Mouse (Mus musculus) MEL (cell line): Measurements from ENCODE around the gene Clcn3. TPM values are rescaled to one million over a fixed set of nuclear protein-coding genes. Genes with fewer than 3 reads are reported as not detected.
A peak's percentile ranks its signal among the peaks of the same experiment; 100 is the strongest.

ENCODE experiments used
- BHLHE40 ChIP-seq: IDR thresholded peaks from 2 replicates; pipeline ENCODE4 v1.6.1; 2012; ENCODE audit warnings: low read depth, mild to moderate bottlenecking, inconsistent platforms, low read length, improper control_type of control experiment, borderline replicate concordance
- CHD1 ChIP-seq: IDR thresholded peaks from 2 replicates; pipeline ENCODE4 v1.6.1; 2012; ENCODE audit warnings: low read depth, mild to moderate bottlenecking, inconsistent platforms, low read length, improper control_type of control experiment
- CHD2 ChIP-seq: IDR thresholded peaks from 2 replicates; pipeline ENCODE4 v1.6.1; 2011; ENCODE audit warnings: low read length, improper control_type of control experiment
- CTCF ChIP-seq, 3 experiments: IDR thresholded peaks in 2 of 3; conservative IDR thresholded peaks in 1 of 3; 2 replicates each; pipeline ENCODE4 v1.5.1; 2011 to 2012; ENCODE audit warnings: low read length in 3 of 3, low read depth in 2 of 3, mild to moderate bottlenecking in 2 of 3, improper control_type of control experiment in 1 of 3, inconsistent platforms in 1 of 3, mixed read lengths in 1 of 3, moderate library complexity in 1 of 3; ENCODE audit not compliant: control insufficient read depth in 1 of 3, insufficient read depth in 1 of 3, poor library complexity in 1 of 3, severe bottlenecking in 1 of 3
- E2F4 ChIP-seq: IDR thresholded peaks from 2 replicates; pipeline ENCODE4 v1.6.1; 2011; ENCODE audit warnings: low read depth, low read length, improper control_type of control experiment, borderline replicate concordance
- ELF1 ChIP-seq: IDR thresholded peaks from 2 replicates; pipeline ENCODE4 v1.6.1; 2014; ENCODE audit warnings: low read depth, mild to moderate bottlenecking, inconsistent platforms, low read length, improper control_type of control experiment, moderate library complexity
- ETS1 ChIP-seq: IDR thresholded peaks from 2 replicates; pipeline ENCODE4 v1.6.1; 2012; ENCODE audit warnings: low read depth, mild to moderate bottlenecking, inconsistent platforms, low read length, improper control_type of control experiment, moderate library complexity
- GABPA ChIP-seq: IDR thresholded peaks from 2 replicates; pipeline ENCODE4 v1.6.1; 2012; ENCODE audit warnings: low read depth, mild to moderate bottlenecking, inconsistent platforms, low read length, improper control_type of control experiment, moderate library complexity
- GATA1 ChIP-seq: IDR thresholded peaks from 2 replicates; pipeline ENCODE4 v1.6.1; 2011; ENCODE audit warnings: low read depth, low read length, improper control_type of control experiment
- JUND ChIP-seq: IDR thresholded peaks from 2 replicates; pipeline ENCODE4 v1.6.1; 2011; ENCODE audit warnings: low read depth, mild to moderate bottlenecking, improper control_type of control experiment, low read length
- KAT2A ChIP-seq: conservative IDR thresholded peaks from 2 replicates; pipeline ENCODE4 v1.6.1; 2012; ENCODE audit warnings: low read depth, low read length, improper control_type of control experiment, inconsistent platforms
- MAFK ChIP-seq: IDR thresholded peaks from 2 replicates; pipeline ENCODE4 v1.6.1; 2011; ENCODE audit warnings: low read depth, mild to moderate bottlenecking, low read length, improper control_type of control experiment, borderline replicate concordance
- MAX ChIP-seq: IDR thresholded peaks from 2 replicates; pipeline ENCODE4 v1.6.1; 2011; ENCODE audit warnings: low read length, improper control_type of control experiment
- MEF2A ChIP-seq: IDR thresholded peaks from 2 replicates; pipeline ENCODE4 v1.6.1; 2014; ENCODE audit warnings: low read depth, mild to moderate bottlenecking, inconsistent platforms, low read length, improper control_type of control experiment; ENCODE audit not compliant: poor library complexity, insufficient replicate concordance, severe bottlenecking; ENCODE audit errors: extremely low read depth
- MYB ChIP-seq: IDR thresholded peaks from 2 replicates; pipeline ENCODE4 v1.6.1; 2011; ENCODE audit warnings: mild to moderate bottlenecking, low read depth, low read length, improper control_type of control experiment
- NELFE ChIP-seq: IDR thresholded peaks from 2 replicates; pipeline ENCODE4 v1.6.1; 2011; ENCODE audit warnings: low read depth, low read length, improper control_type of control experiment
- POLR2A ChIP-seq, 2 experiments: IDR thresholded peaks; 2 replicates each; pipeline ENCODE4 v1.6.1; 2011 to 2012; ENCODE audit warnings: low read length in 2 of 2, mild to moderate bottlenecking in 2 of 2, control low read depth in 1 of 2, improper control_type of control experiment in 1 of 2, low read depth in 1 of 2, moderate library complexity in 1 of 2; ENCODE audit not compliant: control insufficient read depth in 1 of 2, insufficient read depth in 1 of 2, poor library complexity in 1 of 2
- RAD21 ChIP-seq: IDR thresholded peaks from 2 replicates; pipeline ENCODE4 v1.6.1; 2011; ENCODE audit warnings: mild to moderate bottlenecking, low read depth, low read length, improper control_type of control experiment
- RCOR1 ChIP-seq: IDR thresholded peaks from 2 replicates; pipeline ENCODE4 v1.6.1; 2012; ENCODE audit warnings: low read depth, mild to moderate bottlenecking, inconsistent platforms, low read length, improper control_type of control experiment
- SMC3 ChIP-seq: IDR thresholded peaks from 2 replicates; pipeline ENCODE4 v1.6.1; 2011; ENCODE audit warnings: low read depth, low read length, improper control_type of control experiment
- TBP ChIP-seq: IDR thresholded peaks from 2 replicates; pipeline ENCODE4 v1.8.0; 2011; ENCODE audit warnings: low read depth, low read length, improper control_type of control experiment
- UBTF ChIP-seq: IDR thresholded peaks from 2 replicates; pipeline ENCODE4 v1.6.1; 2012; ENCODE audit warnings: low read depth, mild to moderate bottlenecking, inconsistent platforms, low read length, improper control_type of control experiment, moderate library complexity, borderline replicate concordance; ENCODE audit not compliant: insufficient read depth
- USF2 ChIP-seq, 2 experiments: IDR thresholded peaks; 2 replicates each; pipeline ENCODE4 v1.6.1; 2011 to 2012; ENCODE audit warnings: improper control_type of control experiment in 2 of 2, low read length in 2 of 2, borderline replicate concordance in 1 of 2, inconsistent platforms in 1 of 2, low read depth in 1 of 2, mild to moderate bottlenecking in 1 of 2; ENCODE audit not compliant: insufficient read depth in 1 of 2
- ZC3H11A ChIP-seq: IDR thresholded peaks from 2 replicates; pipeline ENCODE4 v1.6.1; 2012; ENCODE audit warnings: low read depth, mild to moderate bottlenecking, inconsistent platforms, low read length, improper control_type of control experiment
- ZKSCAN1 ChIP-seq: IDR thresholded peaks from 2 replicates; pipeline ENCODE4 v1.6.1; 2012; ENCODE audit warnings: low read depth, mild to moderate bottlenecking, inconsistent platforms, low read length, improper control_type of control experiment, moderate library complexity
- ZNF384 ChIP-seq: IDR thresholded peaks from 2 replicates; pipeline ENCODE4 v1.6.1; 2012; ENCODE audit warnings: low read depth, mild to moderate bottlenecking, inconsistent platforms, low read length, improper control_type of control experiment
- polyA plus RNA-seq, 2 experiments: library from polyadenylated mRNA; stranded (reverse) in 1 of 2; unstranded in 1 of 2; fragments of >175 nt in 1 of 2; fragments of >200 nt in 1 of 2; gene quantifications; 2 replicates each; pipeline versions ENCODE4 v1.2.1 to v1.2.4; 2012; ENCODE audit warnings: low replicate concordance in 2 of 2, low read depth in 1 of 2; ENCODE audit not compliant: insufficient read length in 2 of 2, insufficient read depth in 1 of 2, missing spikeins in 1 of 2
- total RNA-seq: library from RNA; depleted of rRNA; stranded (reverse); fragments of 300-350 nt; gene quantifications from 2 replicates; pipeline ENCODE4 v1.2.3, GENCODE M21; 2012

The Clcn3 gene
- total and polyA plus RNA-seq, 3 experiments = 28.8 to 65.6 (median 33.0) TPM

GRCm38 (mm10) chr8:60956847-60957246, 26.3 kb downstream of the Clcn3 start (continued):
- TF ChIP-seq USF2 (IDR thresholded peaks at IDR 0.05; ENCODE audit: borderline replicate concordance in 1 of 2, insufficient read depth in 1 of 2, low read depth in 1 of 2, low read length in 2 of 2) (no peak), BHLHE40 (no peak), MEF2A (no peak; the same call in 1 of the 2 replicates), CHD1 (0 out of 2 replicates have a peak, but pooled peaks have one; percentile 61), GABPA (no peak), E2F4 (no peak), NELFE (no peak), ZNF384 (no peak), POLR2A (IDR thresholded peaks at IDR 0.05; ENCODE audit: control insufficient read depth in 1 of 2, insufficient read depth in 1 of 2, low read depth in 1 of 2, low read length in 2 of 2, poor library complexity in 1 of 2) (no peak), GATA1 (peak; percentile 6; the same call in 1 of the 2 replicates), SMC3 (no peak), ELF1 (no peak), MYB (no peak), RAD21 (no peak), ZKSCAN1 (no peak), MAX (no peak), TBP (no peak), CTCF (IDR thresholded peaks at IDR 0.05 in 2 of 3, conservative IDR thresholded peaks at IDR 0.05 in 1 of 3; ENCODE audit: control insufficient read depth in 1 of 3, insufficient read depth in 1 of 3, low read depth in 2 of 3, low read length in 3 of 3, poor library complexity in 1 of 3, severe bottlenecking in 1 of 3) (no peak), KAT2A (no peak), MAFK (no peak), CHD2 (no peak), ETS1 (peak; percentile 60; the same call in 1 of the 2 replicates), RCOR1 (no peak), JUND (no peak), ZC3H11A (no peak), UBTF (no peak)
- TF ChIP-seq, all 39 proteins: peak for 9
